Mouse (Mus musculus) ES-CJ7 (cell line): ENCODE measurements around the gene Efcab6.

Experiments
- DNase-seq: peaks from one replicate; pipeline ENCODE4 v3.0.0; 2011; ENCODE audit warnings: low read depth, low spot score

Gene Efcab6

GRCm38 (mm10) chr15:84065140-84065539, at the start of gene Efcab6:
TSS of gene Efcab6 (minus strand) at chr15:84065379.
- peak; percentile 89 for DNase-seq

- DNase-seq = no peak
Observed at GRCm38 (mm10) chr15:84113873-84114272, 48.7 kb upstream of the Efcab6 start.

GRCm38 (mm10) chr15:84108899-84109298, 43.7 kb upstream of the Efcab6 start:
- peak; percentile 28 for DNase-seq

- no peak for DNase-seq
Observed at GRCm38 (mm10) chr15:84105924-84106500, 40.8 kb upstream of the Efcab6 start.

GRCm38 (mm10) chr15:84105105-84105923, 40.1 kb upstream of the Efcab6 start, which contains the start of gene Sult4a1:
TSS of gene Sult4a1 (minus strand) at chr15:84105754.
- peak; percentile 58 for DNase-seq

GRCm38 (mm10) chr15:84104626-84105025, 39.4 kb upstream of the Efcab6 start:
- no peak for DNase-seq

- peak; percentile 45 for DNase-seq
Observed at GRCm38 (mm10) chr15:84097536-84097935, 32.4 kb upstream of the Efcab6 start.

GRCm38 (mm10) chr15:84096051-84096450, 30.9 kb upstream of the Efcab6 start:
- DNase-seq = no peak

GRCm38 (mm10) chr15:84094921-84095320, 29.7 kb upstream of the Efcab6 start:
- no peak for DNase-seq

GRCm38 (mm10) chr15:84086775-84087174, 21.6 kb upstream of the Efcab6 start:
- peak; percentile 91 for DNase-seq

- no peak for DNase-seq
Observed at GRCm38 (mm10) chr15:84086364-84086763, 21.2 kb upstream of the Efcab6 start.

GRCm38 (mm10) chr15:84080069-84080468, 14.9 kb upstream of the Efcab6 start:
- DNase-seq = no peak

- no peak for DNase-seq
Observed at GRCm38 (mm10) chr15:84079519-84079918, 14.3 kb upstream of the Efcab6 start.

- DNase-seq = no peak
Observed at GRCm38 (mm10) chr15:84078667-84079066, 13.5 kb upstream of the Efcab6 start.

- DNase-seq = no peak
Observed at GRCm38 (mm10) chr15:84077151-84077550, 12.0 kb upstream of the Efcab6 start.

GRCm38 (mm10) chr15:84074705-84075185, 9.6 kb upstream of the Efcab6 start:
- peak; percentile 59 for DNase-seq

- peak; percentile 81 for DNase-seq
Observed at GRCm38 (mm10) chr15:84073911-84074704, 8.9 kb upstream of the Efcab6 start.

- peak; percentile 50 for DNase-seq
Observed at GRCm38 (mm10) chr15:84073058-84073457, 7.9 kb upstream of the Efcab6 start.

- DNase-seq = peak; percentile 76
Observed at GRCm38 (mm10) chr15:84072226-84072625, 7.0 kb upstream of the Efcab6 start.

GRCm38 (mm10) chr15:84070116-84070676, 5.0 kb upstream of the Efcab6 start:
- DNase-seq = peak; percentile 75

GRCm38 (mm10) chr15:84069455-84070050, 4.4 kb upstream of the Efcab6 start:
- DNase-seq = no peak
